Mouse (Mus musculus) liver (tissue): ENCODE results near the gene Tnfrsf9.
A peak's percentile ranks its signal among the peaks of the same experiment; 100 is the strongest.

Source experiments
- DNase-seq: peaks from one replicate; pipeline ENCODE4 v3.0.0-alpha.2; 2020; ENCODE audit warnings: mixed read lengths

Tnfrsf9 gene

GRCm38 (mm10) chr4:150896896-150897624 is 17.3 kb upstream of the Tnfrsf9 start:
- DNase-seq = no peak

GRCm38 (mm10) chr4:150898716-150899365 is 15.5 kb upstream of the Tnfrsf9 start:
- DNase-seq = peak; percentile 77

- DNase-seq = no peak
These were observed 13.9 kb upstream of the Tnfrsf9 start for GRCm38 (mm10) chr4:150900486-150900885.

DNA sequence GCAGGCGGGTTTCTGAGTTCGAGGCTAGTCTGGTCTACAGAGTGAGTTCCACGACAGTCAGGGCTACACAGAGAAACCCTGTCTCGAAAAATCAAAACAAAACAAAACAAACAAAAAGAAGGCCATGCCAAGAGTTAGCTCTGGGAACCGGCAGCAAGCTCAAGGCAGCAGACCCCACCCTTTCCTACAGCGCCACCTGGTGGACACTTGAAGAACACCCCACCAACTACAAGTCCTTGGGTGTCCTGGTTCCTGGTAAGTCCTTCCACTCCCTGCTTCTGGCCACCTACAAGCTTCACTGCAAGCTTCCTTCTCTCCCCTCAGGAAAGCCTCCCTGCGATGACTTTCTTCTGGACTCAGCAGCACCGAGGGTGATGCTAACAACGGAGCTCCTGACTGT is 12.7 kb upstream of the Tnfrsf9 start:
- peak; percentile 81 for DNase-seq

DNA sequence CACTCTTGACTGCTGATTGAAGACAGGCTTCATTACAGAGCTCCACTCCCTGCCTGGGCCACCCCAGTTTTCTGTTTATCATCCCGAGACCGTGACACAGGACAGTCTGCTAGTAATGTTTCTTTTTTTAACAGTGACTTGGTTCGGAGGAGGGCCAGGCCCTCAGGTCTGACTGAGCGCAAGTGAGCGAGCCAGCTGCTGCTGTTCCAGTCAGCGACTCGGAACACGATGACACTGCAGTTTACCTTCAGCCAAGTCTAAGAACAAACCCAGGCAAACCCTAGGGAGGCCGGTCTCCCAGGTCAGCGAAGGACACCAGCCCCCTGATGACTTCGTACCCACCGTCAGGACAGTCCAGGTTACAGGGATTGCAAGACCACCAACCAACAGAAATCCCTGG is 12.3 kb upstream of the Tnfrsf9 start:
- DNase-seq = no peak

DNA sequence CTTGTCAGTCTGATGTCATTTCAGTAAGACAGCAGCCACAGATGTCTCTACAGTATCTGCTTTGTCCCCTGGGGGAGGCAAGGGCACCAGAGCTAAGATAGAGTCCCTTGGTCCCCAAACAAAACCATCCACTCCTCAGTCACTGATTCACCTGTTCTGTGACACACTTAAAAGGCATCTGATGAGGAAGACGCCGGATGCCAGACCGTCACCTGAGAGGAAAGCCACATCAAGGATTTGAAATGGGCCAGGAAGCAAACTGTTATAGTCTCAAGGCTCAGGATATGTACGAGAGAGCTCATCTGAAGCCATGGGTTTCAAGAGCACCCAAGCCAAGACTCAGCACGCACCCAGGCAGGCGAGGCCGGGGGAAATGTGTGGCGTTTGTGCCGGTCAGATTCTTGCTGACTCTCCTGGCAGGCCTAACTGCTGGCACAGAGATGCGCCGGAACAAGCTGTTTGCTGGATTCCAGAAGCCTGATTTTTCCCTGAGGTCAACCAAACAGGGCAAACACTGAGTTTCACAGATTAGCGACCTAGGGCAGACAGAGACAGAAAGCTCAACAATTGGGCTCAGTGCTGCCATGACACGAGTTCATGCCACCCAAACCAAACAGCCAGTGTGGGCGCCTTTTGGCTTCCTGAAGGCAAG is 11.1 kb upstream of the Tnfrsf9 start:
- no peak for DNase-seq

DNA sequence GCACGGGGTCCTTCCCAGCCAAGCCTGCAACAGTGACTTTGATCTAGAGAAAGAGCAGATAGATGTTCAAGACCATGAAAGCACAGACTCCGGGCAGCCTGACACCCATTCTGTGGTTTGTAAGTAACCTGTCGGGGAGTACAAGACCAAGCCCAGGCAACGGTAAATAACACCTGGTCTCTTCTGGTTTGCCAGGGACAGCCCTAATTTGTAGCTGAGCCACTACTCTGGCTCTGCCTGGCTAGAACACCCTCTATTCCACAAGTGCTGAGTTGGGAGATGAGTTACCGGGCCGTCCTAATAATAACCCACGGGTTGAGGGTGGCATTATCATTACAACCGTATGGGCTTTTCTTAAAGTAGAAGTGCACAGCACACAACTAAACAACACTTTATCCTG is 7.3 kb upstream of the Tnfrsf9 start:
- no peak for DNase-seq

DNA sequence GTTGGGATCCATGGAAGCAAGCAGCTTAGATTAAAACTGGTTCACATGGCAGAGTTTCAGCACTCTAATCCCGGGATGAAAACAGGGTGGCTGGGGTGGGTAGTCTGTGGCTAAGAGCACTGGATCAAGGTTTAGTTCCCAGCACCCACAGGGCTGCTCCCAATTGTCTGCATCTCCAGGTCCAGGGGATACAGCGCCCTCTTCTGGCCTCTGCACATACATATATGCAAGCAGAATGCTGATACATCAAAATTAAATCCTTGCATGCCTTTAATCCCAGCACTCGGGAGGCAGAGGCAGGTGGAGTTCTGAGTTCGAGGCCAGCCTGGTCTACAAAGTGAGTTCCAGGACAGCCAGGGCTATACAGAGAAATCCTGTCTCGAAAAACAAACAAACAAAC is 5.8 kb upstream of the Tnfrsf9 start:
- peak; percentile 62 for DNase-seq

DNA sequence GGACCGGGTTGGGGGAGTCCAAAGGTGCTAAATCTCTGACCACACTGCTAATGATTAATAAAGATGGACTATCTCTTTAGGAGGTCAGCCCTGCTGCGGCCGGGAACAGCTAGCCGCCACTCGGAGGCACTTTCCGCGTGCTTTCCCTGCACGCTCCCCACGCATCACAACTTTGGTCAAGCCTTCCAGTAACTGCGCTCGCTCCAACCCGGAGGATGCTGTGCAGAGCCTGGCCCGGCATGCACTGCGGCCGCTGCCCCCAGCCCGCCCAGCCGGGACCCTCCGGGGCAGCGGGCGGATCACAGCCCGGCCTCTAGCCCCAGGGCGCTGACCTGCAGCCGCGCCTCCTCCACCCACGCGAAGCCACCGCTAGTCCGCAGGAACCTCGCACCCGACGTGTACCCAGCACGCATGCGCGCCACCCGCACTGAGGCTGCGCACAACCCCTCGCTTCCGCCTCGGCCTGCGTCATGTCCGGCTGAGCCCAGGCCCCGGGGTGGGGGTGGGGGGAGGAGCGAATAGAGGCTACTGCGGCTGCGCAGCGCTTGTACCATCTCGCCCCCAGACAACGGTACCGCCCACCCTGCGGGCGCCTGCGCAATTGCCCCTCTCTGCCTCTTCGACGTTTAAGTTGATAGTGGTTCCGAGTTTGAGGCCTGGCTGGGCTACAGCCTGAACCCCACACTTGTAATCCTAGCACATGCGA is 4.8 kb upstream of the Tnfrsf9 start:
- peak; percentile 99 for DNase-seq

GRCm38 (mm10) chr4:150910164-150910951 is 4.0 kb upstream of the Tnfrsf9 start:
- peak; percentile 22 for DNase-seq

- DNase-seq = no peak
These were observed 619 bp upstream of the Tnfrsf9 start for GRCm38 (mm10) chr4:150913743-150914142.

DNA sequence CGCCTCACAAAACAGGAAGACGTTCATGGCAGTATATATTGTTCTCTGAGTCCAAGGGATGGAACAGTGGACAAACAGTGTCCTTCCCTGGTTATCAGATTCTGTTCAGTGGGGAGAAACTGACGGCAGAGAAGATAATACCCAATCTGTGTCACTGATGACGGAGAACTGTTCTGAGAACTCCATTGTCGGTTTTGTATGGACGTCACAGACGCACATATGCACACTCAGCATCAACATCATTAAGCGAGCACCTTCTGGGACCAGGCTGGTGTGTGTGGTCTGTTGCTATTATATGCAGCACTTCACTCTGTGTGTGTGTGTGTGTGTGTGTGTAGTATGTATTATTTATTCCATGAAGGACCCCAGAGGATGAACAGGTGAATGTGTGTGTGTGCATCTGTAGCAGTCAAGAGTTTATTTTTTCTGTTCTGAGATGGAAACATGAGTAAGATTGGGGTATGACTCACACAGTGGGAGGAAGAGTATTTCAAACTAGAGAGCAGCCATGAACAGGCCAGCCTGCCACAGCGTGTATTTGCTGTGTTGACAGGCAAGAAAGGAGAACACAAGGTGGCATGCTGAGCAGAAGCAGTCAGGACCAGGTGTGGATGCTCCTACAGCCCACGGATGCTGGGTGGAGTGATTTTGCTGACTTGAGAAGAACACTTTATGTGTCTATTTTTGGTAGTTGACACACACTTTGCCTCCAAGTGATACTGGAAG is 982 bp downstream of the Tnfrsf9 start:
- DNase-seq = no peak

DNA sequence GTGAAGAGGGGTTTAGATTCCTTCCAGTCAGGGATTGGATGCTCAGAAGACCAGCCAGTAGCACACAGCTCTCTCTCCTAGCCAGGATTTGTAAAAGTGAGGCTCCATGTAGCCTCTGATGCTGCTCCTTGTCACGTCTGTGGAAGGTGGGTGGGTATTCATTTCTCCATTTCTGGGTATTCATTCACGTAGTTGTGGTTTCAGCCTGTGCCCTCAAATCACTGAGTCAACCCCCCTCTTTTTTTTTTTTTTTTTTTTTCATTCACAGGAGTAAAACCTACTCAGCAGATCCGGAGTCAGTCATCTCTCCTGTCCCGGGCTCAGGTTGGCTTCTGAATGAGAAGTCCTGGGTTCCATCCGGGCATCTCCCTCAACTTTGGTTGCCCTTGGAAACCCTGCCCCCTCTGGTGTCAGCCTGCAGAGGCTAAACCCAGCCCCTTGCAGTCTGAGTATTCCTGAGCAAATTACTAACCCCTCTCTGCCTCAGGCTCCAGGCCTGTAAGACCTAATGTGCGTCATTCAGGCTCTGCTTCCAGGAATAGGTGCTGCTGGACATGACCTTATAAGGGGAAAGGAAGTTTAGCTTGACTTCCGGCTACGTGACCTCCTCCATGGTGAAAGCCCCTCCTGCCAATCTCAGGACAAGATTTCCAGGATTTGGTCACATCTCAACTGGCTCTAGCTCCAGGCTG is 3.1 kb downstream of the Tnfrsf9 start:
- DNase-seq = no peak

DNA sequence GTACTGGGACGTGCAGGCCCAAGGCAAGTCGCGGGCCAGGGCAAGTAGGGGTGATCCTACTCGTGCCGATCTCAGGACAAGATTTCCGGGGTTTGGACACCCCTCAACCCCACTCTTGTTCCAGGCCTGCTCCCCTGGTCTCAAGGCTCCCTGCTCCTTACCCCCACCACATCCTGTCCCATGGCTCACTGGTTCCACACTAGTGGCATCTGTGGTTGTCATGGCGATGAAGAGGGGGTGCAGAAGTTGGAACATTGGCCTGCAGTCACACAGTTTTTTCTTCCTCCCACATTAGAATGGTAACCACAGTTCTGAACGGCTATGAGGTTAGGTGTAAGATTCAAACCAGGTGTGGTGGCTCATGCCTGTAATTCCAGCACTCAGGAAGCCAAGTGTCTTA is 6.8 kb downstream of the Tnfrsf9 start:
- DNase-seq = no peak

DNA sequence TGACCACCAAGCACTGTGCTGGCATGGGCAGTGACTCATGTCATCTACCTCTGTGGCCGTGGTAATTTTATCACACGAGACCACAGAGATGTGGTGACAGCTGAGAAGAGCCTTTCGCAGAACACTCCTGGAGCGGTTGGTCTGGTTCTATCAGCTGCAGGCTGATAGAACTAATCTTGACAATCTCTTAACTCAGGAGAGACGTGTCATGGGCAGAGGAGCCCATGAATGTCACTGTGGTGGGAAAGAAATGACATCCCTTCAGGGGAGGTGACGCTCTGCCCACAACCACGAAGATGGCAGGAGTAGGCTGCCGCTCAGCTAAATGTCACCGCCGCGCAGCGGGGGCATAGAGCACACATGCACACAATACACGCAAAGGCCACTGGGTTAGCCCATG is 9.9 kb downstream of the Tnfrsf9 start:
- DNase-seq = no peak

- DNase-seq = no peak
These were observed 10.6 kb downstream of the Tnfrsf9 start for GRCm38 (mm10) chr4:150924936-150925335.

- peak; percentile 50 for DNase-seq
These were observed 11.6 kb downstream of the Tnfrsf9 start for GRCm38 (mm10) chr4:150925923-150926322.

DNA sequence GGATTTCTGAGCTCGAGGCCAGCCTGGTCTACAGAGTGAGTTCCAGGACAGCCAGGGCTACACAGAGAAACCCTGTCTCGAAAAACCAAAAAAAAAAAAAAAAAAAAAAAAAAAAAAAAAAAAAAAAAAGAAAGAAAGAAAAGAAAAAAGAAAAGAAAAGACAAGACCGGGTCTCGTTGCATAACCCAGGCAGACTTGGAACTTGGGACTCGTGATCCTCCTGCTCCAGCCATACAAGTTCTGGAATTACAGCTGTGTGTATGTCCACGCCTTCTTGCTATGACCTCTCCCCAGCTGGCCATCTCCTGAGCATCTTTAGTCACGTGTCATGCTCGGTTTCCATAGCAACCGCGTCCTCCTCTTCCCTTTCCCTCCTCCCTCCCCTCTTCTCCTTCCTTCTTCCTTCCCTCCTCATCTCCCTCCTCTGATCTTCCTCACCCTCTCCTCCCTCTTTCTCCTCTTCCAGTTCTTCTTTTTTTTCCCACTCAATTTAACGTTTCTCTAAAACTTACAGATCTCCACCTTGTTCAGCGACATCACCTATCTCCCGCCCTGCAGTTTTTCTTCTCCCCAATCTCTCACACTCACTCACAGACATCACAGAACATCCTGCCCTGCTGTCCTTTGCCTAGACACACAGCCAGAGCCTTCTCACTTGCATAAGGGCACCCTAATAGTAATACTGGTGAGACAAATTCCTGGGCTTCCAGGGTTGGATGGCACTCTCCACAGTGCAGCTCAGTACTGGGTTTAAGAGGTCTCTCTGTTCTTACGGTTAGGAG is 12.8 kb downstream of the Tnfrsf9 start:
- no peak for DNase-seq

DNA sequence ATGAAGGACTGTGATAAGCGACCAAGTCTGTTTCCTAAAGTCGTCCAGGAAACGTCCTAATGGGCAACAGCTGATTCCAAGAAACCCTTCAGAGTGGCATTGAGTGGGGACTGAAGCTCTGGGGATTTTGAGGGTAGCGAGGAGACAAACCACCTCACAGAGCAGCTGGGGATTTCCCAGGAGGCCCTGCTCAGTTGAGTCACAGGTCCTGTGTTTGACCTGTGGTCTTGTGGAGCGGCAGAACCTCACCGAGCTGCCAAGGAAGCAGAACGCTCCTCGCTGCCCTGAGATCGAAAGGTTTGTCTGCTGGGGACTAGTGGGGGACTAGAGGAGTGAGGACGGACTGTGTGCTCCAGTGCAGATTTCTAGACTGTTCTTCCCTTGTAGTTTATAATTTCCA is 13.4 kb downstream of the Tnfrsf9 start:
- no peak for DNase-seq

DNA sequence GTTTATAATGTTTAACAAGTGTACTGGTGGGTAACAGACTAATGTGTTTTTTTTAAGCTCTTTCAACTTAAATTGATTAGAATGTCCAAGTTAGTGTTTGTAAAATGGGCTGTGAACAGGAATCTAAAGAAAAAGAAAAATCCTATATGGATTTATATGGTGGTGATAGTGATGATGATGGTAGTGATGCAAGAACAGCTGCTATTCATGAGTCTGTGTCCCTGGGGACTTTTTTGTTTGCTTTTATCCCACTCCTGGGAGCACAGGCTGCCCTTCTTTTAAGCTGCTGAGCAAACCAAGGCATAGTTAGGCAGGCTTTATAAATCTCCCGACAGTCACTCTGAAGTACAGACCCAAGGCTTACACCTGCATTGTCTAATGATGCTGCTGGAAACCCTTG is 19.1 kb downstream of the Tnfrsf9 start:
- no peak for DNase-seq
